Mouse (Mus musculus): Measurements from ENCODE around the gene Cyp3a16. TPM values are rescaled to one million over a fixed set of nuclear protein-coding genes. Genes with fewer than 3 reads are reported as not detected.

The Cyp3a16 gene
- not detected in 2 replicates for polyA plus RNA-seq (2012; ENCODE audit: low replicate concordance)

GRCm38 (mm10) chr5:145469623-145470022 is at the start of gene Cyp3a16:
Cyp3a16 (minus strand) TSS chr5:145469723.

Other genes starting within 250 kb of the Cyp3a16 start
- gene Zfp655, start 238.0 kb downstream of the Cyp3a16 start, polyA plus RNA-seq (2012; ENCODE audit: low replicate concordance): 20.9 and 38.4 TPM in 2 replicates
- gene Zscan25, start 189.2 kb downstream of the Cyp3a16 start, polyA plus RNA-seq (2012; ENCODE audit: low replicate concordance): 38.1 and 64.9 TPM in 2 replicates
- gene Cyp3a57, start 124.4 kb downstream of the Cyp3a16 start, polyA plus RNA-seq (2012; ENCODE audit: low replicate concordance): not detected in 2 replicates
- gene Cyp3a41b, start 115.0 kb upstream of the Cyp3a16 start, polyA plus RNA-seq (2012; ENCODE audit: low replicate concordance): not detected in 2 replicates

Measured in hematopoietic multipotent progenitor cell, adult 10-12 weeks (in vitro differentiated cells).